Mouse (Mus musculus) liver, postnatal 0 days (tissue): ENCODE data around the gene Ms4a15.
A peak's percentile ranks its signal among the peaks of the same experiment; 100 is the strongest.

Experiments used
- CTCF ChIP-seq: sonication (generic); IDR thresholded peaks from 2 replicates; pipeline ENCODE4 v1.5.1; 2016; ENCODE audit warnings: antibody characterized with exemption, low read depth
- EP300 ChIP-seq: IDR thresholded peaks from 2 replicates; pipeline ENCODE4 v1.6.1; 2016; ENCODE audit warnings: antibody characterized with exemption, low read depth, mild to moderate bottlenecking

DNA sequence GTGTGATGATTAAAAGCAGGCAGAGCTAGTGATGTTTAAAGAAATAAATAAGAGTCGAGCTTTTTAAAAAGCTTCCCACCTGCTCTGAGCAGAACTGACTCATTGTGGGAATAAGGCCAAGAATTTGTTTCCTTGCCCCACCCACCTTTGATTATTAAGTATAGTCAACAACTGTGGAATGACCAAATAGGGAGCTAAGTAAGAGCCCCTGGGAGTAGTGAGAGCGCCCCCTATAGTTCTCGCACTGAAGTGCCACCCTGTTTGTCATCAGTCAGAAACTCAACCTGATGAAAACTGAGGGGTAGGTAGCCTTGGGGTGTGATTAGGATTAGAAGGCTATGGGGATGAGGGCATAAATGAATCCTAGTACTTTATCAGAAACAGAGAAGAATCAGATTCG lies 16.7 kb downstream of the Ms4a15 start:
- TF ChIP-seq CTCF (peak; percentile 50), EP300 (no peak)
